Mouse (Mus musculus) liver, embryonic 15.5 days (tissue): ENCODE measurements around the gene Ankrd60. TPM values are rescaled to one million over a fixed set of nuclear protein-coding genes. Genes with fewer than 3 reads are reported as not detected.

Source experiments
- ATAC-seq: fragments of 200-750 bp; cut with Nextera tagmentation; 2 replicates; pipeline ENCODE4 v1.8.0; 2017; ENCODE audit warnings: moderate number of reproducible peaks, mild to moderate bottlenecking, moderate library complexity; ENCODE audit not compliant: insufficient read depth
- H3K27ac ChIP-seq: fragments of 300-500 bp; sonication (generic); replicated peaks from 2 replicates; pipeline ENCODE4 v1.5.1; 2015; ENCODE audit warnings: mild to moderate bottlenecking, inconsistent platforms
- H3K27me3 ChIP-seq: fragments of 300-500 bp; sonication (generic); 2 replicates; pipeline ENCODE4 v1.6.1; 2015; ENCODE audit warnings: mild to moderate bottlenecking, inconsistent platforms
- H3K36me3 ChIP-seq: fragments of 300-500 bp; sonication (generic); replicated peaks from 2 replicates; pipeline ENCODE4 v1.6.1; 2015; ENCODE audit warnings: moderate library complexity, mild to moderate bottlenecking, inconsistent platforms
- H3K4me1 ChIP-seq: fragments of 300-500 bp; sonication (generic); replicated peaks from 2 replicates; pipeline ENCODE4 v1.6.1; 2015; ENCODE audit warnings: inconsistent platforms
- H3K4me2 ChIP-seq: fragments of 300-500 bp; sonication (generic); 2 replicates; pipeline ENCODE4 v1.6.1; 2015; ENCODE audit warnings: moderate library complexity, mild to moderate bottlenecking, inconsistent platforms
- H3K4me3 ChIP-seq: fragments of 300-500 bp; sonication (generic); replicated peaks from 2 replicates; pipeline ENCODE4 v1.5.1; 2015; ENCODE audit warnings: mild to moderate bottlenecking, inconsistent platforms
- H3K9ac ChIP-seq: fragments of 300-500 bp; sonication (generic); 2 replicates; pipeline ENCODE4 v1.6.1; 2015; ENCODE audit warnings: moderate library complexity, mild to moderate bottlenecking, inconsistent platforms
- H3K9me3 ChIP-seq: fragments of 300-500 bp; sonication (generic); replicated peaks from 2 replicates; pipeline ENCODE4 v1.6.1; 2016; ENCODE audit warnings: inconsistent platforms
- WGBS: fragments of 180-500 bp; shearing (Covaris S2); methylation state at CpG from one replicate; pipeline ENCODE4 v1.1.7; 2015; ENCODE audit warnings: mixed read lengths; ENCODE audit not compliant: insufficient replicate concordance; 5-methylcytosine and 5-hydroxymethylcytosine counted together
- polyA plus RNA-seq: library from polyadenylated mRNA; unstranded; fragments of >200 nt; fragmentation: Nextera tagmentation; extraction: Ambion mirVana; gene quantifications from 2 replicates; pipeline ENCODE4 v1.2.1, GENCODE M21; 2015

Ankrd60 gene
- polyA plus RNA-seq, 1 experiment from 2014 or later: not detected

DNA sequence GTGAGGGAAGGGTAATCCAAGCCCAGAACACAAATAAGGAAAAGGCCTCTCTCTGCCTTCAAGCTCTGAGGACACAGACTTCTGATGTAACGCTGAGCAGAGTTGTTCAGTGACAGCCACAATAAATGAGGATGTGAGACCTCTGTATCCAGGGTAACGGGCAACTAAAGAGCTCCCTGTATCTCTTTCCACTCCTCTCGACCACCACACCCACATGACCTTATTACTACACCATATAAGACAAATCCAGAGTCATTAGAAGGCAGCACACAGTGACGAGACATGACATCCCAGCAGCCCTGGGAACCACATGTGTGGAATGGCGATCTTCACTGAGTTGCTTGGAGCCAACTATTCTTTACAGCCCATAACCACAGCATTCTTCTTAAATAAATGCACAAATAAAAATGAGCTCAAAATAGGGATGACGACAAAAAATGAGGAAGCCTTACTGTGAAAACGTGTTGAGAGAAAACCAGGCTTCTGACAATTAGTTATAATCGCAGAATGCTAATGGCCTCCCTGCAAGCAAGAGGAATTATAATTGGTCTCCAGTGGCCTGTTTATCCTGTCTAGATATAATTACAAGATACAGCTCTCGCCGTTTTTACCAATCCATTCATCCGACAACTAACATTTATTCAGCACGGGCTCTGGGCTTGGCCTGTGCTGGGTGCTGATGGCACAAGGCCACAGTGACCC is 27.7 kb upstream of the Ankrd60 start:
- WGBS: 68% methylated on average over 12 of the region's 12 CpGs
- Histone ChIP-seq H3K9me3 (no peaks in the 10 kb centered on the region), H3K9ac (no peak overlapping the region), H3K4me3 (no peak overlapping the region), H3K27me3 (no peaks in the 10 kb centered on the region), H3K4me1 (no peaks in the 10 kb centered on the region), H3K27ac (no peak overlapping the region), H3K4me2 (no peak overlapping the region), H3K36me3 (no peaks in the 10 kb centered on the region; the same call in 1 of the 2 replicates)
- no peak for ATAC-seq

DNA sequence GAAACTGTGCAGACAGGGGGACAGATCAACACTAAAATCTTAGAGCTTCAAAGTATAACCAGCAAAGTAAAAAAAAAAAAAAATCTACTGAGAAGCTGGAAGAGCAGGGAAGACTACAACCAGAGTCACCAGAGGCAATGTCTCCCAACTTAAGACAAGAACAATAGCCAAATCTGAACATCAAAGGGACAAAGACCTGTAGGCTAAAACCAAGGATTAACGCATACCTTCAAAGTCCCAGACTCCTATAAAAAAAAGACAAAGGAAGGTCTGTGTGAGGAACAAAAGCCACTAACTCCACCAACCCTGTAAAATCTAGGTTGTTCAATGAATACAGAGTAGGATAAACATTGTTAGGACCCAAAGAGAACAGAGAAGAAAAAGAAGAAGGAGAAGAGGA is 23.7 kb upstream of the Ankrd60 start:
- Histone ChIP-seq H3K9ac (no peak overlapping the region), H3K9me3 (no peaks in the 10 kb centered on the region), H3K4me2 (no peak overlapping the region), H3K4me3 (no peak overlapping the region), H3K27ac (no peak overlapping the region), H3K4me1 (no peaks in the 10 kb centered on the region), H3K36me3 (no peaks in the 10 kb centered on the region; the same call in 1 of the 2 replicates), H3K27me3 (no peaks in the 10 kb centered on the region)
- WGBS: 86% methylated on average over 1 of the region's 1 CpGs
- no peak for ATAC-seq

DNA sequence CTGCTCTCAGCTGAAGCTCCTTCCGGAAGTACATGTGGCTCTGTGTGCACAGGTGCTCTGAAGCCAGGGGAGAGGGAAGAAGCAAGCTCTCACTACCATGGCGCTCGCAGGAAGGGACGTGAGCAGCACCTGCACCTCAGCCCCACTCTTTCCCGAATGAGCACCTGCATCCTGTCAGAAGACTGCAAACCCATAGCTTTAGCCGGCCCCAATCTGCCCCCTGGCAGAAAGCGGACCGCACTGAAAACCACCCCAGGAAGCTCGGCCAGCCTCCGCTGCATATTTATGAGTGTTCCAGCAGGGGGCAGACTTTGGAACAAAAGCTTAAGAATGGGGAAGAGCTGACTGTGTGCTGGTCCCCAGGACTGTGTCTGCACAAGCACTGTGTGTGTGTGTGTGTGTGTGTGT is 17.2 kb upstream of the Ankrd60 start:
- ATAC-seq: no peak
- 62% methylated on average over 10 of the region's 10 CpGs for WGBS
- H3K27me3 ChIP-seq: no peaks in the 10 kb centered on the region
- no peak overlapping the region for H3K27ac ChIP-seq
- H3K9ac ChIP-seq: no peak overlapping the region
- H3K4me3 ChIP-seq: no peak overlapping the region
- H3K4me2 ChIP-seq: no peak overlapping the region
- no peaks in the 10 kb centered on the region for H3K9me3 ChIP-seq
- peaks cover 6% of the 10 kb centered on the region; the same call in 1 of the 2 replicates for H3K4me1 ChIP-seq
- 0 out of 2 replicates have a peak, but pooled peaks cover 4% of the 10 kb centered on the region for H3K36me3 ChIP-seq

DNA sequence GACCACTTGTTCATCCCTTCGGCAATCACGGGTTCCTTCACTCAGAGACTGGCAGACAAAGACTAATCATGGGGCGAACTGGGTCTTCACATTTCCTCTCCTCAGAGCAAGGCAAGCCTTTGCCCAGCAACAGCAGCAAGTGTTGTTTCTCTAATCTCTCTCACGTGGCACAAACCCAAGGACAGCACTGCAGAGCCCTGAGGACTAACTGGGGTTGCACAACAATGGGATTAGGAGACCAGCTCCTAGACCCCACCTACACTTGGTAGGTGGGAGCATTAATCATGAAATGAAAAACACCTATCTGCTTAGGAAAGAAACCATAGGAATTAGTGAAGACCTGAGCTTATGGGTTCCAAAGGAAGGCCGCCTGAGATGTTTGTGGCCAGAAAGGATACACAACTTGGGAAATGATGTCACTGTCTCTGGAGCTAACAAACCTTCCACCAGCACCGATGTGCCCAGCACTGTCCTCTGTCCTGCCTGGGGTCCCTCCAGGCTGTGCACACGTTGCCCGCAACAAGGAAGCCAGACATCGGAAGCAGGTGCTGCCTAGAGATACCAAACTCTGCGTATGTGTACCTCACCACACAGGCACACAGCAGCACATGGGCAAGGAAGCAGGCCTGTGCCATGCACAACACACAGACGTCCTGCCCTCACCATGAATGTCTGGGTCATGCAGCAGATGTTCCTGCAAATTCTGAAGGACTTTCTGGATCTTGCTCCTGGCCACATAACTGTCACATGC is 16.3 kb upstream of the Ankrd60 start:
- Histone ChIP-seq H3K4me2 (0 out of 2 replicates have a peak overlapping the region, but pooled peaks have one; percentile 6), H3K27me3 (no peaks in the 10 kb centered on the region), H3K36me3 (0 out of 2 replicates have a peak, but pooled peaks cover 4% of the 10 kb centered on the region), H3K4me1 (peaks cover 6% of the 10 kb centered on the region; the same call in 1 of the 2 replicates), H3K9me3 (no peaks in the 10 kb centered on the region), H3K4me3 (no peak overlapping the region), H3K9ac (no peak overlapping the region), H3K27ac (no peak overlapping the region)
- 60% methylated on average over 11 of the region's 11 CpGs for WGBS
- ATAC-seq: no peak

DNA sequence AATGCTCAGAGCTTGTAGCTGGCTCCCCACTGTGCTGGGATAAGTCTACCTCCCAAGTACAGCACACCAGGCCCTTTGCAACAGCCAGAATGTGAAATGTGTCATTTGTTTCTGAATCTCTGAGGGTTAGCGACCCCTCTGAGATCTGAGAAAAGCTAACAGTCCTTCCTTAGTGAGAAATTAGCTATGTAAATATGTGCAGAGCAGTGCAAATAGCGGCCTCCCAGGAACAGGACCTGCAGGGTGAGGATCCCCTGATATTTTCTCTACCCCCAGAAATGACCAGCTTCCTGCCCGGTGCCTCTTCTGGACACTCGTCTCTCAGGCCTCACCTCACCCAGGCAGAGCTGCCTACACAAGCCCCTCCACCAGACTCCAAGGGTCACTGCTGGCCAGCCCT is 15.7 kb upstream of the Ankrd60 start:
- Histone ChIP-seq H3K9me3 (no peaks in the 10 kb centered on the region), H3K4me1 (peaks cover 6% of the 10 kb centered on the region; the same call in 1 of the 2 replicates), H3K4me2 (0 out of 2 replicates have a peak overlapping the region, but pooled peaks have one; percentile 6), H3K4me3 (no peak overlapping the region), H3K36me3 (0 out of 2 replicates have a peak, but pooled peaks cover 4% of the 10 kb centered on the region), H3K27ac (no peak overlapping the region), H3K9ac (no peak overlapping the region), H3K27me3 (no peaks in the 10 kb centered on the region)
- WGBS: 60% methylated on average over 4 of the region's 4 CpGs
- 0 out of 2 replicates have a peak, but pooled peaks have one; percentile 18 for ATAC-seq

DNA sequence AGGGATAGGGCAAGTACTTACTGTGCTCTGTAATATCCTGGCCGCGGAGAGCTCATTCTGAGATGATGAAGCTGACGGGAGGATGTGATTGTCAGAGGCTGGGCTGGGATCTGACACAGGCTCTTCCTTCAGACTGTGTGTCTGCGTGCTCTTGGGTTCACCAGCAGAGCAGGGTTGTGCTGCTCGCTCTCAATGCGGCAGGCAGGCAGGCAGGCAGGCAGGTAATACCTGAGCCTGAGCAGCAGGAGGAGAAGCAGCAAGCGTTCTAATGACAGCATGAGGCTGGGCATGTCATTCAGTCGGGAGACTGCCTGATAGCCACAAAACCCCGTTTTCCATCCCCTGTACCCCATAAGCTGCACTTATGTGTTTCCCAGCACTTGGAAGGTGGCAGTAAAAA is 14.6 kb upstream of the Ankrd60 start:
- H3K9ac ChIP-seq: no peak overlapping the region
- no peak overlapping the region for H3K4me2 ChIP-seq
- H3K4me3 ChIP-seq: no peak overlapping the region
- no peaks in the 10 kb centered on the region for H3K9me3 ChIP-seq
- no peak overlapping the region for H3K27ac ChIP-seq
- 73% methylated on average over 9 of the region's 9 CpGs for WGBS
- H3K27me3 ChIP-seq: peaks cover 5% of the 10 kb centered on the region; the same call in 1 of the 2 replicates
- H3K4me1 ChIP-seq: peaks cover 6% of the 10 kb centered on the region; the same call in 1 of the 2 replicates
- 0 out of 2 replicates have a peak, but pooled peaks cover 4% of the 10 kb centered on the region for H3K36me3 ChIP-seq
- ATAC-seq: no peak

DNA sequence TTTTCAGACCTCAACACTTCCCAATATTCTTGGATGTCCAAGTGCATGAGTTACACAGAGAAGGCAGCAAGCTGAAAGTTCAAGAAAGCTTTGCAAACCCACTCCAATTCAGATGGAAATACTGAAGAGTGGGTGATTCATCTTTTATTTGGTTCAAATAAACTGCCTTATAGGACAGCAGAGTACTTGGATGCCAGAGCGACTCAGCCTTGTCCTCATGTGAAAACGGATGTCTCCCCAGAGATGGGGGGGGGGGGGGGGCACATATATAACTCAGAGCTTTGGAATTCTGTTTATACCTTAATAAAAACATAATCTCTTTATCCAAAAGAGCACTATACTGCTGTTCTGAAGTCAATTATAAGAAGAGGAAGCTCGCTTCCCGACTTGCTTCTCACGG is 9.2 kb upstream of the Ankrd60 start:
- ATAC-seq: no peak
- Histone ChIP-seq H3K27ac (no peak overlapping the region), H3K36me3 (no peaks in the 10 kb centered on the region), H3K9ac (no peak overlapping the region), H3K9me3 (no peaks in the 10 kb centered on the region), H3K27me3 (peaks cover 52% of the 10 kb centered on the region), H3K4me2 (no peak overlapping the region), H3K4me3 (no peak overlapping the region), H3K4me1 (peaks cover 36% of the 10 kb centered on the region)
- WGBS: 75% methylated on average over 5 of the region's 5 CpGs

DNA sequence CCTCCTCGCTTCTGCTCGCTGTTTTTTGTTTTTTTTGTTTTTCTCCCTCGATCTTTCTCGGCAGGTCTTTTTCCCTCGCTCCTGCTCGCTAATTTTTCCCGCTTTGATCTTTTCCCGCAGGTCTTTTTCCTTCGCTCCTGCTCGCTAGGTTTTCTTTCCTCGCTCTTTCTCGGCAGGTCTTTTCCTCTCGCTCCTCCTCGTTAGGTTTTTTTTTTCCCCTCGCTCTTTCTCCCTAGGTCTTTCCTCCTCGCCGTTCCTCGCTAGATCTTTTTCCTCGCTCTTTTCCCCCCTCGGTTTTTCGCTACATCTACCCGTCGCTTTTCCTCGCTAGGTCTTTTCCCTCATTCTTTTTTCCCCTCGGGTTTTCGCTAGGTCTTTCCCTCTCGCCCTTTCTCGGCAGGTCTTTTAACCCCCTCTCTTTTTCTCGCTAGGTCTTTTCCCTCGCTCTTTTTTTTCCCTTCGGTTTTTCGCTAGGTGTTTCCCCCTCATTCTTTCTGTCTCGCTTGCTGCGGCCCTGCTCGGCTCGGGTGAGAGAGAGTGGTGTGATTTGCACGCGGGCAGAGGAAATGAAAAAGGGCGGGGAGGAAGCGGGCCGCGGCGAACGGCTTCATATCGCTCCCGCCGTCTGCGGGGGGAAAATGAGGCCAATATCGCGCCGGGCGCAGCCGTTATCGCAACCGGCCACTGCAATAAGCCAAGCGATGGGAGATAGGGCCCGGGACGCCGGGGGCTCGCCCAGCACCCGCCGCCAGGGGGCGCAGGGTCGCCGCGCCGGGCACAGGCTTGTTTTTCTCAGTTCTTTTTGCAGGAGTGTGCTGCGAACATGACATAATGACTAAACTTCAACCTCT is 8.2 kb upstream of the Ankrd60 start:
- WGBS: under 1% methylated on average over 68 of the region's 68 CpGs
- H3K4me2 ChIP-seq: peak overlapping the region; percentile 63
- H3K4me1 ChIP-seq: peaks cover 43% of the 10 kb centered on the region
- H3K27me3 ChIP-seq: peaks cover 61% of the 10 kb centered on the region
- H3K4me3 ChIP-seq: peak overlapping the region; percentile 35
- H3K9me3 ChIP-seq: no peaks in the 10 kb centered on the region
- no peaks in the 10 kb centered on the region for H3K36me3 ChIP-seq
- H3K9ac ChIP-seq: no peak overlapping the region
- H3K27ac ChIP-seq: no peak overlapping the region
- ATAC-seq: peak; percentile 56

DNA sequence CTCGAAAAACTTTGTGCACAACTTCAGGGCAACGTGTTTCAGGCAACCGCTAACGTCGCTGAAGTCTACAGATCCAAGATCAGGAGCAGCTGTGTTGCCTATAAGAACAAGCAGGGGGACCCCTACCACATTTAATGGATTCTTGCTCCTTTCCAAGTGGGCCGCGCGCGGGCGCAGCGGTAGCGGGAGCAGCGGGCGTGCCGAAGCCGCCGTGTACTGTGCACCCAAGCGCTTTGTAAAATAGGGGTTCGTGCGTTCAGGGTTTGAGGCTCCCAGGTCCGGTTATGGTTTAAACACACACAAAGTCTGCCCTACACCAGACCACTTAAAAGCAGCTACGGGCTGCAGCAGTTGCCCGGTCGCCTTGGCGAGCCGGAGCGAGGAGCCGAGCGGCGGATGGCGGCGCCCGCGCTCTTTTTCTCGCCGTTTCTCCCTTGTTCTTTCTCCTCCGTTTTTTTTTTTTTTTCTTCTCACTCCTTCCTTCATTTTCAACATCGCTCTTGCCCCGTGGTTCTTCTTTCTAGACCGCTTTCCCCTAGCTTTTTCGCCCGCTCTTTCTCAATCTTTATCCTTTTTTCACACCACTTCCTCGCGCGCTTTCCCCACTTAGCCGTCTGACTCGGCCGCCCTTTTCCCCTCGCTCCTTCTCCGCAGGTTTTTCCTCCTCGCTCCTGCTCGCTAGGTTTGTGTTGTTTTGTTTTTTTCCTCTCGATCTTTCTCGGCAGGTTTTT is 7.4 kb upstream of the Ankrd60 start:
- Histone ChIP-seq H3K9me3 (no peaks in the 10 kb centered on the region), H3K27me3 (peaks cover 69% of the 10 kb centered on the region), H3K4me1 (peaks cover 41% of the 10 kb centered on the region), H3K4me3 (peak overlapping the region; percentile 35), H3K4me2 (peak overlapping the region; percentile 63), H3K9ac (no peak overlapping the region), H3K36me3 (no peaks in the 10 kb centered on the region), H3K27ac (no peak overlapping the region)
- no peak for ATAC-seq
- WGBS: 1% methylated on average over 54 of the region's 54 CpGs

DNA sequence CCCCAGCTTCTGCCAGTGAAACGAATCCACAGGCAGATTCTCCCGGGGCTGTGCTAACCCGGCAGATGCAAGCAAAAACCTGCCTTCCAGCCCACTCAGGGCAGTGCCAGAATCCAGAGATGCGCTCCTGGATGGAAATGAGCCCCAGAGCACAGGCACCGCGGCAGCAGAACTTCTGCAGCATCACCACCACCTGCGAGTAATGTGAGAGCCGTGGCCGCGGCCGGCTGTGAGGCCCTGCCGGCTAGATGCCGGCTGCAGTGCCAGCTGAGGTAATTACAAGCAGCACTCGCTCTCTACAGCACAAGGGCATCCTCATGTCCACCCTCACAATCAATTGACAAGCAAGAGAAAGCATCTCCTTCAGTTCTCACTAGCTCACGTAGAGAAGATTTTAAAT is 6.2 kb upstream of the Ankrd60 start:
- WGBS: 33% methylated on average over 15 of the region's 15 CpGs

More for the DNA sequence above, 6.2 kb upstream of the Ankrd60 start:
- ATAC-seq: no peak
- Histone ChIP-seq H3K27ac (no peak overlapping the region), H3K4me3 (no peak overlapping the region), H3K4me1 (peaks cover 41% of the 10 kb centered on the region), H3K36me3 (no peaks in the 10 kb centered on the region), H3K9ac (no peak overlapping the region), H3K4me2 (no peak overlapping the region), H3K9me3 (no peaks in the 10 kb centered on the region), H3K27me3 (peaks cover 79% of the 10 kb centered on the region)
